Mouse (Mus musculus): ENCODE measurements around the gene Inca1.

Inca1 gene

GRCm38 (mm10) chr11:70654198-70654922 lies 45.6 kb downstream of the Inca1 start, which contains the start of gene Pfn1:
Gene Pfn1 (minus strand): TSS chr11:70654644.
- ATAC-seq (ENCODE audit: insufficient number of reproducible peaks, low FRiP score, low TSS enrichment), result peak; percentile 57

GRCm38 (mm10) chr11:70653345-70654197 lies 46.4 kb downstream of the Inca1 start:
- ATAC-seq (ENCODE audit: insufficient number of reproducible peaks, low FRiP score, low TSS enrichment), result peak; percentile 16; the same call in 1 of the 2 replicates

- ATAC-seq (ENCODE audit: insufficient number of reproducible peaks, low FRiP score, low TSS enrichment), result no peak
Measured at GRCm38 (mm10) chr11:70652884-70653344, 47.0 kb downstream of the Inca1 start.

GRCm38 (mm10) chr11:70652029-70652883 lies 47.7 kb downstream of the Inca1 start:
- no peak for ATAC-seq (ENCODE audit: insufficient number of reproducible peaks, low FRiP score, low TSS enrichment)

- ATAC-seq (ENCODE audit: insufficient number of reproducible peaks, low FRiP score, low TSS enrichment), result no peak
Measured at GRCm38 (mm10) chr11:70651391-70651790, 48.6 kb downstream of the Inca1 start.

- ATAC-seq (ENCODE audit: insufficient number of reproducible peaks, low FRiP score, low TSS enrichment), result no peak
Measured at GRCm38 (mm10) chr11:70650322-70651175, 49.4 kb downstream of the Inca1 start.

- ATAC-seq (ENCODE audit: insufficient number of reproducible peaks, low FRiP score, low TSS enrichment), result no peak
Measured at GRCm38 (mm10) chr11:70649185-70649734, 50.7 kb downstream of the Inca1 start.

GRCm38 (mm10) chr11:70648512-70648911 lies 51.4 kb downstream of the Inca1 start:
- ATAC-seq (ENCODE audit: insufficient number of reproducible peaks, low FRiP score, low TSS enrichment), result no peak

- no peak for ATAC-seq (ENCODE audit: insufficient number of reproducible peaks, low FRiP score, low TSS enrichment)
Measured at GRCm38 (mm10) chr11:70647716-70648420, 52.1 kb downstream of the Inca1 start.

- ATAC-seq (ENCODE audit: insufficient number of reproducible peaks, low FRiP score, low TSS enrichment), result peak; percentile 66; the same call in 1 of the 2 replicates
Measured at GRCm38 (mm10) chr11:70646691-70647650, 53.0 kb downstream of the Inca1 start, which contains the start of the genes Rnf167 and Slc25a11. Gene Rnf167 (plus strand): TSS chr11:70647235. Gene Slc25a11 (minus strand): TSS chr11:70647479.

- ATAC-seq (ENCODE audit: insufficient number of reproducible peaks, low FRiP score, low TSS enrichment), result 0 out of 2 replicates have a peak, but pooled peaks have one; percentile 26
Measured at GRCm38 (mm10) chr11:70646259-70646555, 53.7 kb downstream of the Inca1 start.

GRCm38 (mm10) chr11:70645461-70646258 lies 54.3 kb downstream of the Inca1 start:
- no peak for ATAC-seq (ENCODE audit: insufficient number of reproducible peaks, low FRiP score, low TSS enrichment)

- ATAC-seq (ENCODE audit: insufficient number of reproducible peaks, low FRiP score, low TSS enrichment), result no peak
Measured at GRCm38 (mm10) chr11:70644564-70645103, 55.3 kb downstream of the Inca1 start.

GRCm38 (mm10) chr11:70643051-70643450 lies 56.9 kb downstream of the Inca1 start:
- ATAC-seq (ENCODE audit: insufficient number of reproducible peaks, low FRiP score, low TSS enrichment), result no peak

- no peak for ATAC-seq (ENCODE audit: insufficient number of reproducible peaks, low FRiP score, low TSS enrichment)
Measured at GRCm38 (mm10) chr11:70641241-70641640, 58.7 kb downstream of the Inca1 start.

- ATAC-seq (ENCODE audit: insufficient number of reproducible peaks, low FRiP score, low TSS enrichment), result no peak
Measured at GRCm38 (mm10) chr11:70639976-70640375, 60.0 kb downstream of the Inca1 start.

Measured in cerebellum, adult (tissue).